Mouse (Mus musculus) cerebellum, adult 11 months (tissue): ENCODE measurements around the gene Mrpl37.

Source experiments
- DNase-seq: peaks from one replicate; pipeline ENCODE4 v3.0.0; 2022

Gene Mrpl37

GRCm38 (mm10) chr4:107064394-107065098 lies 2.1 kb downstream of the Mrpl37 start:
- no peak for DNase-seq

GRCm38 (mm10) chr4:107063214-107063613 lies 3.5 kb downstream of the Mrpl37 start:
- no peak for DNase-seq

- DNase-seq: no peak
Observed at GRCm38 (mm10) chr4:107061560-107061959, 5.1 kb downstream of the Mrpl37 start.

GRCm38 (mm10) chr4:107058781-107059180 lies 7.9 kb downstream of the Mrpl37 start:
- DNase-seq: no peak

- no peak for DNase-seq
Observed at GRCm38 (mm10) chr4:107058346-107058745, 8.3 kb downstream of the Mrpl37 start.

GRCm38 (mm10) chr4:107056088-107056487 lies 10.6 kb downstream of the Mrpl37 start:
- DNase-seq: no peak

GRCm38 (mm10) chr4:107052962-107053553 lies 13.6 kb downstream of the Mrpl37 start:
- DNase-seq: no peak

- no peak for DNase-seq
Observed at GRCm38 (mm10) chr4:107051889-107052288, 14.8 kb downstream of the Mrpl37 start.

- DNase-seq: peak; percentile 89
Observed at GRCm38 (mm10) chr4:107048568-107049162, 18.0 kb downstream of the Mrpl37 start.

- no peak for DNase-seq
Observed at GRCm38 (mm10) chr4:107047806-107048205, 18.9 kb downstream of the Mrpl37 start.

GRCm38 (mm10) chr4:107045188-107045587 lies 21.5 kb downstream of the Mrpl37 start:
- DNase-seq: no peak

- no peak for DNase-seq
Observed at GRCm38 (mm10) chr4:107042304-107042703, 24.4 kb downstream of the Mrpl37 start.

- no peak for DNase-seq
Observed at GRCm38 (mm10) chr4:107039270-107039669, 27.4 kb downstream of the Mrpl37 start.

- DNase-seq: no peak
Observed at GRCm38 (mm10) chr4:107038303-107038702, 28.4 kb downstream of the Mrpl37 start.

GRCm38 (mm10) chr4:107036985-107037384 lies 29.7 kb downstream of the Mrpl37 start:
- no peak for DNase-seq

GRCm38 (mm10) chr4:107035689-107036088 lies 31.0 kb downstream of the Mrpl37 start:
- no peak for DNase-seq

- DNase-seq: no peak
Observed at GRCm38 (mm10) chr4:107026451-107026850, 40.2 kb downstream of the Mrpl37 start.

- DNase-seq: no peak
Observed at GRCm38 (mm10) chr4:107025369-107025768, 41.3 kb downstream of the Mrpl37 start.

- DNase-seq: no peak
Observed at GRCm38 (mm10) chr4:107024899-107025298, 41.8 kb downstream of the Mrpl37 start.

GRCm38 (mm10) chr4:107021464-107021863 lies 45.2 kb downstream of the Mrpl37 start:
- DNase-seq: no peak

- DNase-seq: no peak
Observed at GRCm38 (mm10) chr4:107020287-107021000, 46.2 kb downstream of the Mrpl37 start.

GRCm38 (mm10) chr4:107019027-107019426 lies 47.6 kb downstream of the Mrpl37 start:
- DNase-seq: no peak

GRCm38 (mm10) chr4:107018521-107018920 lies 48.1 kb downstream of the Mrpl37 start:
- no peak for DNase-seq

GRCm38 (mm10) chr4:107017257-107017656 lies 49.4 kb downstream of the Mrpl37 start:
- no peak for DNase-seq
